Mouse (Mus musculus) hindbrain, embryonic 15.5 days (tissue): ENCODE measurements around the gene Wdpcp. TPM values are rescaled to one million over a fixed set of nuclear protein-coding genes. Genes with fewer than 3 reads are reported as not detected.

Experiments
- ATAC-seq: fragments of 200-750 bp; cut with Nextera tagmentation; 2 replicates; pipeline ENCODE4 v1.8.0; 2017; ENCODE audit warnings: low read depth, moderate number of reproducible peaks, moderate TSS enrichment; ENCODE audit not compliant: low FRiP score
- H3K27ac ChIP-seq: fragments of 300-500 bp; sonication (generic); replicated peaks from 2 replicates; pipeline ENCODE4 v1.5.1; 2015; ENCODE audit warnings: mild to moderate bottlenecking, inconsistent platforms
- H3K27me3 ChIP-seq: fragments of 300-500 bp; sonication (generic); 2 replicates; pipeline ENCODE4 v1.6.1; 2015; ENCODE audit warnings: control low read depth, inconsistent platforms
- H3K36me3 ChIP-seq: fragments of 300-500 bp; sonication (generic); 2 replicates; pipeline ENCODE4 v1.6.1; 2015; ENCODE audit warnings: control low read depth, inconsistent platforms
- H3K4me1 ChIP-seq: fragments of 300-500 bp; sonication (generic); replicated peaks from 2 replicates; pipeline ENCODE4 v1.6.1; 2015; ENCODE audit warnings: control low read depth, inconsistent platforms
- H3K4me2 ChIP-seq: fragments of 300-500 bp; sonication (generic); 2 replicates; pipeline ENCODE4 v1.6.1; 2015; ENCODE audit warnings: moderate library complexity, mild to moderate bottlenecking, inconsistent platforms
- H3K4me3 ChIP-seq: fragments of 300-500 bp; sonication (generic); 2 replicates; pipeline ENCODE4 v1.5.1; 2015; ENCODE audit warnings: mild to moderate bottlenecking, inconsistent platforms
- H3K9ac ChIP-seq: fragments of 300-500 bp; sonication (generic); 2 replicates; pipeline ENCODE4 v1.6.1; 2015; ENCODE audit warnings: inconsistent platforms
- H3K9me3 ChIP-seq: fragments of 300-500 bp; sonication (generic); 2 replicates; pipeline ENCODE4 v1.6.1; 2016; ENCODE audit warnings: control low read depth, inconsistent platforms
- WGBS: fragments of 180-500 bp; shearing (Covaris S2); methylation state at CpG from one replicate; pipeline ENCODE4 v1.1.7; 2015; 5-methylcytosine and 5-hydroxymethylcytosine counted together
- polyA plus RNA-seq: library from polyadenylated mRNA; unstranded; fragments of >200 nt; fragmentation: Nextera tagmentation; extraction: Ambion mirVana; gene quantifications from 2 replicates; pipeline ENCODE4 v1.2.1, GENCODE M21; 2015

The Wdpcp gene
- polyA plus RNA-seq, 1 experiment from 2014 or later, result 11.0 TPM

DNA sequence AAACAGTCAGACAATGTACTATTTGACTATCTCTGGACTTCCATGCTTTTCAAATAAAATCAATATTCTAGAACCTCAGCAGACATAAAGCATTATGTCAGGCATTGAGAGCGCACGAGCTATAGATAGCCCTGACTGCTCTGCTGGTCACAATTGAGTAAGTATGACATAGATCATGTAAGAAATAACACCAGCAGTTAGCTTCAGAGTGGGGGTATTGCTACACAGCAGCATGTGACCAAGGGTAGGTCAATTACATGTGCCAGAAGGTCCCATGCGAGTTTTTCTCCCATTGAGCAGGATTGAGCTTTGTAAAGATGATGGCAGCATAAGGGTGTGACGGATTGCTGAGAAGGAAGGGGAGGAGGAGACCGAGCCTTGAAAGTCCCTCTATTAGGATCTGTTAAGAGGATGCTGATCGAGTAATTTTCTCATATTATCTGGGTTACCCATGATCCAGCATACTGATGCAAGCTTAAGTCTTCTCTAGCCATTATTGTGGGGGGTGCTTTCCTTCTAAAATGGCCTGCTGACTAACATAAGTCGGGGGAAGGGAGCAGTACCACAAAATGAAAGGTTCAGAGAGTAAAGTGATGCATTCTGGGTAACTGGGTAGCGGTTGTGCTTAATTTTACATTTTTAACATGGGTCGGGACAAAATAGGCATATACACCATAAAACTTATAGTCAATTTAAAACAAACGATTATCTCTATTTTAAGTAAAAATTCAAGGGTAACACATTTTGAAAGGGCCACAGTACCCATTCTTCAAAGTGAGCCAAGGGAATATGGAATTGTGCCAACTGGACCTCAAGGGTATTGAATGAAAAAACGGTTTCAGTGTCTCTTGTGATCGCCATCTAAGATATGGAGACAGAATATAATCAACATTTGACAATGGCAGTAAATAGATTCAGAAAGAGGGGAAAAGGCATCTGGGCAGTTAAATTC is 21.5 kb upstream of the Wdpcp start:
- no peaks in the 10 kb centered on the region for H3K4me1 ChIP-seq
- H3K9ac ChIP-seq, result no peak overlapping the region
- H3K4me3 ChIP-seq, result no peak overlapping the region
- H3K27ac ChIP-seq, result no peak overlapping the region
- no peaks in the 10 kb centered on the region for H3K36me3 ChIP-seq
- 84% methylated on average over 12 of the region's 12 CpGs for WGBS
- ATAC-seq, result no peak
- H3K27me3 ChIP-seq, result no peaks in the 10 kb centered on the region
- no peak overlapping the region for H3K4me2 ChIP-seq
- H3K9me3 ChIP-seq, result no peaks in the 10 kb centered on the region

DNA sequence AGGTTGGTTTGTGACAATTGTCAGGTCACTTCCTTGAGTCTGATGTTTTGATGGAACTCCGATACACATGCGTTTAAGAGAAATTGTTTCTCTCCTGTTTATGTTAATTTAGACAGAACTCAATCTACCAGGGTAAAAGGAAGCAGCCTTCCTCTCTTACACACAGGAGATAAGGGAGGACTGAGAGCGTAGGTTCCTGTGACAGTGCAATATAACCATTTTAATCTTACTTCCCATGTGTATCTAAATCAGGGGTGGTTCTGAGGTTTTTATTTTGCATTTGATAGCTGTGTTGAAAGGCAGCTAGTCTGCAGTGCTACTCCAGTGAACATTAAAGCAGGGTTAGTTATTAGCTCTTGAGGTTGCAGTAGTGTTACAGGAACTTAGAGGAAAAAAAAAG is 20.0 kb upstream of the Wdpcp start:
- Histone ChIP-seq H3K4me1 (no peaks in the 10 kb centered on the region), H3K9ac (no peak overlapping the region), H3K36me3 (peaks cover 7% of the 10 kb centered on the region), H3K4me2 (no peak overlapping the region), H3K9me3 (no peaks in the 10 kb centered on the region), H3K27ac (no peak overlapping the region), H3K4me3 (no peak overlapping the region), H3K27me3 (no peaks in the 10 kb centered on the region)
- 83% methylated on average over 3 of the region's 3 CpGs for WGBS
- no peak for ATAC-seq

DNA sequence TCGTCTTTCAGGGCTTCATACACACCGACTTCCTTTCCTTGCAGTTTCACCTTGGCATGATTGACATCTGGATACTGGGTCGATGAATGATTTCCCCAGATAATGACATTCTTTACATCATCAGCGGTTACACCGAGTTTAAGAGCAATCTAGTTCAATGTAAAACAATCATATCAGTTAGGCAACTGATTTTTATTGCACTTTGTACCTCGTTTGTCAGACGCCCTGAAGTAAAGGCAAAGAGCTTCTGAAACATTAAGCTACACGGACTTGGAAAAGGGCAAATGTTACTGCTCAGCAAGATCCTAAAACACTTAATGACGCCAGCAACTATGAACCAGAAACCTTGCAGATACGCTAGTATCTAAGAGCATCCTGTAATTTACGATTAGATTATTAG is 12.3 kb upstream of the Wdpcp start:
- no peak overlapping the region for H3K4me3 ChIP-seq

DNA sequence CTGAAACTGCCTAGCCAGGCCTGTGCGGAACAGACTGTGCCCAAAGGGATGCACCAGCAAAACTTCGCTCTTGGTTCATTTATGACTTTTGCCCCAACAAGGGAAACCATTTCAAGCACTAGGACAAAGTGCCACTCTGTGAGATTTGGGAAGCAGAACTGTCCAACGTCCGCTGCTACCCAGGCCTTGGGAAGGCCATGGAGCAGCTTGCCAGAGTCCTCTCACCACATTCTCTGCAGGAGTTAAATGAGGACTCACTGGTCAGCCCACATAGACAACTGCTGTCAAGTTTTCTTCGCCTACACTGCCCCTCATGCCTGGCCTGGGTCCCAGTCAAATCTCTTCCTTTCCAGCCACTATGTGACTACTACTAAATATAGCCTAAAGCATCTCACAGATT is 10.7 kb upstream of the Wdpcp start:
- Histone ChIP-seq H3K4me2 (no peak overlapping the region), H3K4me3 (no peak overlapping the region), H3K36me3 (peaks cover 72% of the 10 kb centered on the region), H3K9ac (no peak overlapping the region), H3K9me3 (no peaks in the 10 kb centered on the region), H3K4me1 (no peaks in the 10 kb centered on the region), H3K27me3 (no peaks in the 10 kb centered on the region), H3K27ac (no peak overlapping the region)
- 93% methylated on average over 5 of the region's 5 CpGs for WGBS
- ATAC-seq, result no peak

More for the DNA sequence above, 12.3 kb upstream of the Wdpcp start:
- no peaks in the 10 kb centered on the region for H3K9me3 ChIP-seq
- 89% methylated on average over 11 of the region's 11 CpGs for WGBS
- H3K4me1 ChIP-seq, result no peaks in the 10 kb centered on the region
- H3K27ac ChIP-seq, result no peak overlapping the region
- H3K36me3 ChIP-seq, result peaks cover 61% of the 10 kb centered on the region
- H3K9ac ChIP-seq, result no peak overlapping the region
- ATAC-seq, result no peak
- no peak overlapping the region for H3K4me2 ChIP-seq
- no peaks in the 10 kb centered on the region for H3K27me3 ChIP-seq

DNA sequence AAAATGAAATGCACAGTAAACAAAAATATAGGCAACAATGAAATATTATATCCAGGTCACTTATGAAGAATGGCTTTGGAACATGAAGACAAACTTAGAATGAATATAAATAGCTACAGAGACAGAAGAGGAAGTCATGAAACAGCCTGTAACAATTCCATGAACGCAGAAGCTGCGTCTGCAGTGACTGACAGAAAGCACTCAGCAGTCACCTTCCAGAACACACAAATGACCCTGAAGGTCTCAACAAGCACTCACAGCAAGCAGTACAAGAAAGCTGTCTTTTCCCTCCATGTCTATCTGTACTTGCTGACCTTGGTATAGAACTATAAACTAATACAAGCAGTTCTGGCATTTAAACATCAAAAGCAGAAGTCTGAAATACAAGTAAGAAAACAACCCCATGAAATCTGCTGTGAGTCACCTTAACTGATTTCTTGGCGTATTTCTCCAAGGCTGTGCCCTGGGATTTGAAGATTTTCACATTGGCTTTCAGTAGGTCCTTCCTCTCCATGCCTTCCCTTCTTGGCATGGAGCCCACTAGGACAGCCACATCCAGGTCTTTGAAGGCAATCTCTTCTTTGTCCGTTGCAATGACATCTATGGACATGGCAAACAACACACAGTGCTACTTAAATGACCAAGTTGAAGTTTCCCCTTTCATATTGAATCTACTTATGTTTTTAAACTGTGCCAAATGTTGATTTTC is 8.3 kb upstream of the Wdpcp start:
- Histone ChIP-seq H3K9ac (no peak overlapping the region), H3K4me1 (peaks cover 3% of the 10 kb centered on the region), H3K27ac (no peak overlapping the region), H3K4me3 (no peak overlapping the region), H3K4me2 (no peak overlapping the region), H3K36me3 (peaks cover 61% of the 10 kb centered on the region), H3K9me3 (no peaks in the 10 kb centered on the region), H3K27me3 (no peaks in the 10 kb centered on the region)
- no peak for ATAC-seq
- WGBS, result 88% methylated on average over 4 of the region's 4 CpGs

DNA sequence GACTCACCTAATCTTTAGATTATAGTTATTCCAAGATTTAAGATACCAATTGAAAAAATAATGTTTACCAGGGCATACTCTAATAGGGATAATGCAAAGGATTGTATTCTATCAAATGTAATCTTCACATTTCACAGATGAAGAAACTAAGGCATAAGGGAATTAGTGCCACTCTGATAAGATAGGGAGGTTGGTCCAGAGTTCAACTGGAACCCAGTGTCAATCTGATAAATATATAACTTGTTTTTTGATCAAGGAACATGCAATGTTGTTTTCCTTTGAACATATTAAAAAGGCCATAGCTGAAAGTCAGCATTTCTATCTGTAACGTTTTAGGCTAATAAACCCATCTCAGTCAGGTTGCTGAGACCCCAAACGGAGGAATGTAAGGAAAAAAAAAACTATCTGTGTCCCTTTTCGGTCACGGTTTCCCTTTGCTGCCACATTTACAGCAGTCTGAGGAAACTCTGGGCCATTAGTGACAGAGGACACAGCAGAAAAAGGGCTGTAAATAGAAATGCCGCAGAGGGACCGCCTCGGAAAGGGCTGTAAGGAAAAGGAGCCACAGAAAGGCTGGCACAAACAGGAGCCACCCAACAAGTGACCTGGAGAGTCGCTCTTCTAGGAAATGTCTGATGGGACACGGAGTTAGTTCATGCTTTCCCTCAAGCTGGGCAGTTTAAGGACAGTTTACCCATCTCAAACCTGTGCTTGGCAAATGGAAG is 7.2 kb upstream of the Wdpcp start:
- peaks cover 12% of the 10 kb centered on the region for H3K4me1 ChIP-seq
- H3K9me3 ChIP-seq, result no peaks in the 10 kb centered on the region
- no peak overlapping the region for H3K4me2 ChIP-seq
- no peaks in the 10 kb centered on the region for H3K27me3 ChIP-seq
- no peak overlapping the region for H3K27ac ChIP-seq
- ATAC-seq, result no peak
- no peak overlapping the region for H3K4me3 ChIP-seq
- no peak overlapping the region for H3K9ac ChIP-seq
- WGBS, result 88% methylated on average over 9 of the region's 9 CpGs
- H3K36me3 ChIP-seq, result peaks cover 51% of the 10 kb centered on the region

DNA sequence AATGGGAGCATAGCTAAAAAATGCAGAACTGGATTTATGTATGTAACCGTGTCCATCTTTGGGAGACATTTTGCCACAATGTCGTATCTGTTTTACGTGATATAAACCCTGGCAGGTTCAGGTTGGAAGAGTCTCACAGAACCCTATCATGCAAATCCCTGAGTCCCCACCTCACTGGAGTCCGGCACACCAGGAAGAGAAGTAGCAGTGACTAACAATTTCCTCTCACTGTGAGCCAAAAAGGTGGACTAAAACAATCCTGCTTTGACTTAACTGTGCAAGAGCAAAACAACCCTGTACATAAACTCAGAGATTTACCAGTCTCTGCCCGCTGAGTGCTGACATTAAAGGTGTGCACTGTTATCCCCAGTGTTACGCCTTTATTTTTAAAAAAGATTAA is 5.1 kb upstream of the Wdpcp start:
- Histone ChIP-seq H3K27ac (no peak overlapping the region), H3K27me3 (no peaks in the 10 kb centered on the region), H3K4me3 (no peak overlapping the region), H3K9me3 (no peaks in the 10 kb centered on the region), H3K36me3 (peaks cover 39% of the 10 kb centered on the region), H3K4me2 (no peak overlapping the region), H3K9ac (no peak overlapping the region), H3K4me1 (peaks cover 24% of the 10 kb centered on the region)
- ATAC-seq, result no peak
- WGBS, result 94% methylated on average over 6 of the region's 6 CpGs

DNA sequence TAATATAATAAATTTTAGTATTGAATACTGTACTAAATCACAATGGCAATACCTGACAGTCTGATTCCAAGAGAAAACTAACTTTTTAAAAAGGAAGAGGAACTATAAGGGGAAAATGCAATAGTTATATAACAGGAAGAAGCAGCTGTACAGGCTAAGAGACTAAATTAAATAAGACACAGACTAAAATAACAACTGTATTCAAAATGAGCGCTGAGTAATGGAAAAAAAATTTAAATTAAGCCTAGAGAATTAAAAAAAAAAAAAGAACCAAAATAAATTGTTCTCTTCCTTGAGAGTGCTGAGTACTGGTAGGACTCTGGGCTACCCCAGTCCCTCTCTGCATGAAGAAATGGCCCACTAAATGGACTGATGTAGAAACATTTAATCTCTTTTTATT is 4.3 kb upstream of the Wdpcp start:
- 95% methylated on average over 1 of the region's 1 CpGs for whole genome bisulfite sequencing
- H3K9me3 ChIP-seq, result no peaks in the 10 kb centered on the region

DNA sequence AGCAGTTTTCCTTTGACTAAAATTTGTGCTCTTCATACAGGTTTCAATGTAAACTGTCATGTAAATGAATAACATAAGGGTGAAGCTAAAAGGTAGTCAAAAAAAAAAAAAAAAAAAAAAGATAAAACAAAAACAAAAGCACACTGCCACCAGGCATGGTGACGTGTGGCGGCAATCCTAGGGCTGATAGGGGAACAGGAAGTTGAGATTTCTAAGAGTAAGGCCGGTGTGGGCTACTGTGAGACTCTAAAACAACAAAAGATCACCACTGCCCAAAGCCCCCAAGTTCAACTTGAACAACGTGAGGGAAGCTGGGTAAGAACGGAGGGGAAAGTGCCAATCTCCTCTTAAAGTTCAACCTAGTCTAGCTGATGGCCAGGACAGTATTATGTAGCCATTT is 3.0 kb upstream of the Wdpcp start:
- H3K9ac ChIP-seq, result no peak overlapping the region
- ATAC-seq, result no peak

More for the DNA sequence above, 4.3 kb upstream of the Wdpcp start:
- peaks cover 28% of the 10 kb centered on the region for H3K4me1 ChIP-seq
- H3K4me3 ChIP-seq, result no peak overlapping the region
- no peak overlapping the region for H3K9ac ChIP-seq
- no peak for ATAC-seq
- no peaks in the 10 kb centered on the region for H3K27me3 ChIP-seq
- H3K27ac ChIP-seq, result no peak overlapping the region
- peaks cover 35% of the 10 kb centered on the region for H3K36me3 ChIP-seq
- no peak overlapping the region for H3K4me2 ChIP-seq

DNA sequence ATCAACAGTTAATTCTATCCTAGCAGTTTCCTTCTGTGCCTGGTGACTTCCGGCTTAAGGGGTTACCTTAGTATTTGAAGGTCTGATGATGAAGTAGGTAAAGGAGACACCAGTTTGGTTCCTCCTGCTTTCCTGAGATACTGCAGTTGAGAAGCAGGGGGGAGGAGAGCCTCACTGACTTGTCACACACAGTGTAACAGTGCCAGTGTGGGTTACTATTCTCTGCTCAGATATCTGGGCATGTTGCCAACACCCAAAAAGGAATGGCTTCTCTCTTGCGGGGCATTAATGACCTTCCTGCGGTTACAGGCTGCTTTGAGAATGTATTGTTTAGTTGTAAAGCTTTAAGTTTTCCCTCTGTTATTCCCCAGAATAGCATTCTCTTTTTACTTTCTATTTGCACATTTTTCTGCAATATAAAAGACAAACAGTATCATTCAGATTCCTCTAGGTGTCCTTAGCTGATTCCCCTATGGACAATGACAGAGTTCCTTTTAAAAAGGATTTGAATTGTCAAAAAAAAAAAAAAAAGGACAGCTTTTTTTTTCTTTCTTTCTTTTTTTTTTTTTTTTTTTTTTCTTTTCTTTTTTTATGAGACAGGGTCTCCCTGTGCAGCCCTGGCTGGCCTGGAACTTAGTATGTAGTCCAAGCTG is 2.5 kb upstream of the Wdpcp start:
- H3K9me3 ChIP-seq, result no peaks in the 10 kb centered on the region
- peak overlapping the region; percentile 63 for H3K4me2 ChIP-seq
- no peaks in the 10 kb centered on the region for H3K27me3 ChIP-seq
- no peak overlapping the region for H3K9ac ChIP-seq
- no peak for ATAC-seq
- H3K27ac ChIP-seq, result peak overlapping the region; percentile 5; the same call in 1 of the 2 replicates
- 0 out of 2 replicates have a peak overlapping the region, but pooled peaks have one; percentile 82 for H3K4me3 ChIP-seq
- peaks cover 24% of the 10 kb centered on the region for H3K36me3 ChIP-seq
- peaks cover 32% of the 10 kb centered on the region for H3K4me1 ChIP-seq
- 44% methylated on average over 3 of the region's 3 CpGs for WGBS

More for the DNA sequence above, 3.0 kb upstream of the Wdpcp start:
- peaks cover 25% of the 10 kb centered on the region for H3K36me3 ChIP-seq
- H3K4me1 ChIP-seq, result peaks cover 32% of the 10 kb centered on the region
- 66% methylated on average over 5 of the region's 5 CpGs for WGBS
- H3K4me3 ChIP-seq, result no peak overlapping the region
- no peaks in the 10 kb centered on the region for H3K9me3 ChIP-seq
- H3K27ac ChIP-seq, result no peak overlapping the region
- H3K27me3 ChIP-seq, result no peaks in the 10 kb centered on the region
- H3K4me2 ChIP-seq, result peak overlapping the region; percentile 63; the same call in 1 of the 2 replicates

DNA sequence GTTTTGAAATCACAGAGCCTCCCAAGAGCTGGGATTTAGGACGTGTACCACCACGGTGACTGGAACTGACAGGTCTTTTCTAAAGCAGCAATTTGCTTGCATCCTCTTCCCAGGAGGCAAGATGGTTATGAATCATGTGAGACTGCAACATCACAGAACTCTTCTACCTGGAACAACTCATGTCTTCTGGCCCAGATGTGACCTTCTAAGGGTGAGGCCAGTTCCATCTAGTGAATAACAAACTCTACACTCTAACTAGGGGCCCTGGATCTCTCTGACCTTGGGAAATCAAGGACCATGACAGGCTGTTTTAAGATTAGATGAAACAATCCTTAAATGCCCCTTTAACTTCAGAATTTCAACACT is 1.9 kb upstream of the Wdpcp start:
- no peaks in the 10 kb centered on the region for H3K9me3 ChIP-seq
- H3K9ac ChIP-seq, result no peak overlapping the region
- H3K27me3 ChIP-seq, result no peaks in the 10 kb centered on the region
- H3K4me1 ChIP-seq, result peaks cover 32% of the 10 kb centered on the region
- 47% methylated on average over 2 of the region's 2 CpGs for WGBS
- H3K4me2 ChIP-seq, result peak overlapping the region; percentile 63
- H3K27ac ChIP-seq, result no peak overlapping the region; the same call in 1 of the 2 replicates
- H3K36me3 ChIP-seq, result peaks cover 19% of the 10 kb centered on the region
- H3K4me3 ChIP-seq, result peak overlapping the region; percentile 82
- no peak for ATAC-seq
